Mouse (Mus musculus) lung, embryonic 15.5 days (tissue): ENCODE results near the gene Scly. TPM values are rescaled to one million over a fixed set of nuclear protein-coding genes. Genes with fewer than 3 reads are reported as not detected.
A peak's percentile ranks its signal among the peaks of the same experiment; 100 is the strongest.

Experiments
- ATAC-seq: fragments of 200-750 bp; cut with Nextera tagmentation; 2 replicates; pipeline ENCODE4 v1.8.0; 2017; ENCODE audit warnings: moderate number of reproducible peaks, borderline replicate concordance; ENCODE audit not compliant: low FRiP score, low TSS enrichment; ENCODE audit errors: extremely low read depth
- H3K27ac ChIP-seq: fragments of 300-500 bp; sonication (generic); 2 replicates; pipeline ENCODE4 v1.5.1; 2015; ENCODE audit warnings: moderate library complexity, mild to moderate bottlenecking, inconsistent platforms
- H3K27me3 ChIP-seq: fragments of 300-500 bp; sonication (generic); 2 replicates; pipeline ENCODE4 v1.6.1; 2015; ENCODE audit warnings: inconsistent platforms
- H3K36me3 ChIP-seq: fragments of 300-500 bp; sonication (generic); 2 replicates; pipeline ENCODE4 v1.6.1; 2015; ENCODE audit warnings: inconsistent platforms
- H3K4me1 ChIP-seq: fragments of 300-500 bp; sonication (generic); 2 replicates; pipeline ENCODE4 v1.6.1; 2015; ENCODE audit warnings: inconsistent platforms
- H3K4me2 ChIP-seq: fragments of 300-500 bp; sonication (generic); 2 replicates; pipeline ENCODE4 v1.6.1; 2015; ENCODE audit warnings: inconsistent platforms, mild to moderate bottlenecking, moderate library complexity
- H3K4me3 ChIP-seq: fragments of 300-500 bp; sonication (generic); 2 replicates; pipeline ENCODE4 v1.5.1; 2015; ENCODE audit warnings: mild to moderate bottlenecking, inconsistent platforms
- H3K9ac ChIP-seq: fragments of 300-500 bp; sonication (generic); 2 replicates; pipeline ENCODE4 v1.6.1; 2015; ENCODE audit warnings: inconsistent platforms
- H3K9me3 ChIP-seq: fragments of 300-500 bp; sonication (generic); 2 replicates; pipeline ENCODE4 v1.6.1; 2016; ENCODE audit warnings: inconsistent platforms
- WGBS: fragments of 180-500 bp; shearing (Covaris S2); methylation state at CpG from one replicate; pipeline ENCODE4 v1.1.7; 2015; 5-methylcytosine and 5-hydroxymethylcytosine counted together
- polyA plus RNA-seq: library from polyadenylated mRNA; unstranded; fragments of >200 nt; fragmentation: Nextera tagmentation; extraction: Ambion mirVana; gene quantifications from 2 replicates; pipeline ENCODE4 v1.2.1, GENCODE M21; 2015

Scly gene
- polyA plus RNA-seq, 1 experiment from 2014 or later = 13.9 TPM

DNA sequence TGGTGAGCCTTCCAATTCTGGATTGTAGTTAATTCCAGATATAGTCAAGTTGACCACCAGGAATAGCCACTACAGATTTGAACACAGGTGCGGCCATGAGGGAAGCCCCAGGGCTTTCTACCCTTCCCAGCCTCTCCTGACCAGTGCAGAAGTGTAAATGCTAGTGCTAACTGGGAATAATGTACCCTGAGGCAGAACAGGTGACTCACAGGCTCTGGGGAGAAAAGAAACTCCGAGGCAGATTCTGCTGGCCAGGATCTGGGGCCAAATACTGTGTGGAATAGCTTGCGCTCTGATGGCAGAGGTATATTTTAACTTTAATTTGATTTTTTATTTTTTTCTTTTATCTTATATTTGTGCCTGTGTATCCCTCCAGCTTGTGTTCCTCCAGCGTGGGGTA, 6.5 kb downstream of the Scly start:
- no peak for ATAC-seq
- 88% methylated on average over 4 of the region's 4 CpGs for WGBS
- no peak overlapping the region for H3K4me3 ChIP-seq
- no peak overlapping the region for H3K4me2 ChIP-seq
- H3K36me3 ChIP-seq = peaks cover 22% of the 10 kb centered on the region
- H3K9ac ChIP-seq = no peak overlapping the region
- H3K27me3 ChIP-seq = no peaks in the 10 kb centered on the region
- no peak overlapping the region for H3K27ac ChIP-seq
- H3K9me3 ChIP-seq = no peaks in the 10 kb centered on the region
- H3K4me1 ChIP-seq = no peaks in the 10 kb centered on the region

GRCm38 (mm10) chr1:91309366-91310085, 11.4 kb downstream of the Scly start:
- no peaks in the 10 kb centered on the region for H3K27me3 ChIP-seq
- no peaks in the 10 kb centered on the region for H3K9me3 ChIP-seq
- WGBS = 89% methylated on average over 13 of the region's 13 CpGs
- H3K4me1 ChIP-seq = 0 out of 2 replicates have a peak, but pooled peaks cover 2% of the 10 kb centered on the region
- no peak overlapping the region for H3K27ac ChIP-seq
- H3K4me2 ChIP-seq = no peak overlapping the region
- peaks cover 26% of the 10 kb centered on the region for H3K36me3 ChIP-seq
- H3K9ac ChIP-seq = no peak overlapping the region
- no peak for ATAC-seq
- H3K4me3 ChIP-seq = no peak overlapping the region

GRCm38 (mm10) chr1:91312273-91312672, 14.1 kb downstream of the Scly start:
- Histone ChIP-seq H3K4me2 (no peak overlapping the region), H3K27ac (no peak overlapping the region), H3K9me3 (no peaks in the 10 kb centered on the region), H3K4me3 (no peak overlapping the region), H3K27me3 (no peaks in the 10 kb centered on the region), H3K9ac (no peak overlapping the region), H3K36me3 (peaks cover 19% of the 10 kb centered on the region), H3K4me1 (0 out of 2 replicates have a peak, but pooled peaks cover 2% of the 10 kb centered on the region)
- ATAC-seq = no peak
- WGBS = 68% methylated on average over 4 of the region's 4 CpGs

GRCm38 (mm10) chr1:91313251-91313650, 15.1 kb downstream of the Scly start:
- Histone ChIP-seq H3K4me2 (no peak overlapping the region), H3K4me3 (no peak overlapping the region), H3K9ac (no peak overlapping the region), H3K27me3 (no peaks in the 10 kb centered on the region), H3K36me3 (peaks cover 19% of the 10 kb centered on the region), H3K4me1 (0 out of 2 replicates have a peak, but pooled peaks cover 2% of the 10 kb centered on the region), H3K9me3 (no peaks in the 10 kb centered on the region), H3K27ac (no peak overlapping the region)
- 42% methylated on average over 5 of the region's 5 CpGs for WGBS
- ATAC-seq = 0 out of 2 replicates have a peak, but pooled peaks have one; percentile 31

DNA sequence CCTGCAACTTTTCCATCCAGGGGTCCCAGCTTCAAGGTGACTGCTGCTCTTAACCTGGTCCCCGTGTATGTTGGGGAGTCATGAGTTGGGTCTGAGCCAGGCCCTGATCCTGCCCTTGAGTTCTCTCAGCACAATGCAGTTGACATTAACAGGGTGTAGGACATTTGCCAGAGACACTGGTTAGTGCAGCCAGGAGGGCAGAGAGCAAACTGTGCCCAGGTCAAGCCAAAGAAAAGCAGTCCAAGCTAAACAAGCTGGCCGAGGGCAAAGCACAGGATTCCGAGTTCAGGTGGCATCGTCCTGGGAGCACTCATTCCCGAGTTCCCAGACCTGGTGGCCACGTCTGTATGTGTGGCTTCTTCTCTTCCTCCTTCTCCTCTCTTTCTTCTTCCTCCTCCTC, 19.5 kb downstream of the Scly start:
- Histone ChIP-seq H3K4me2 (no peak overlapping the region), H3K9ac (no peak overlapping the region), H3K4me3 (no peak overlapping the region), H3K4me1 (0 out of 2 replicates have a peak, but pooled peaks cover 2% of the 10 kb centered on the region), H3K27ac (no peak overlapping the region), H3K9me3 (no peaks in the 10 kb centered on the region), H3K27me3 (no peaks in the 10 kb centered on the region), H3K36me3 (no peaks in the 10 kb centered on the region)
- no peak for ATAC-seq
- WGBS = 74% methylated on average over 6 of the region's 6 CpGs

DNA sequence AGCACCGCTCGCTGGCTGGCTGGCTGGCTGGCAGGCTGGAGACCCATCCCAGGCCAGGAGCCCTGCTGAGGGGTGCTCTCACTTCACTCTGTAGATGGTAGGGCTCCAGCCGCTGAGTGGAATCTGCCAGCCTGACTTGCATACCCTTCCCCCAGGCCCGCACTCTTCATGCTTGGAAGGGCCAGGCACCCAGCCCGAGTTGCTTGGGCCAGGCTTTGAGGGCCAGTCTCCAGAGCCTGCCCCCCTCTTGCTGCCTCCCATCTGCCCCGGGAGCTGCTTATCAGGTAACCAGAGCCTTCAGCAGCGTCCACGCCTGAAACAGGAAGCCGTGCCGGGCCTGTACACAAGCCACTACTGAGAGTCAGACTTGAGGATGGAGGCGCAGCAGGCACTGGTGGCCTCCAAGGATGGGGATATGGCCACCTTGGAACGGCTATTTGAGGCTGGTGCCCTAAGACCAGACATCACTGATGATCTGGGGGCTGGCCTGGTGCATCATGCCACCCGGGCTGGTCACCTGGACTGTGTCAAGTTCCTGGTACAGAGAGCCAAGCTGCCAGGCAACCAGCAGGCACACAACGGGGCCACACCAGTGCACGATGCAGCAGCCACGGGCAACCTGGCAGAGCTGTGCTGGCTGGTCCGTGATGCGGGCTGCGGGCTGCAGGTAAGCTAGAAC, 23.8 kb downstream of the Scly start, which contains the start of gene Espnl:
Gene Espnl (plus strand): TSS at position 316 of the 679 bp plus-strand sequence.
- no peaks in the 10 kb centered on the region for H3K27me3 ChIP-seq
- H3K9ac ChIP-seq = no peak within 1 kb of the TSS
- no peak for ATAC-seq
- WGBS = 47% methylated on average over 19 of the region's 19 CpGs
- no peaks in the 10 kb centered on the region for H3K4me1 ChIP-seq
- H3K27ac ChIP-seq = no peak within 1 kb of the TSS
- H3K9me3 ChIP-seq = no peaks in the 10 kb centered on the region
- no peaks in the 10 kb centered on the region for H3K36me3 ChIP-seq
- H3K4me3 ChIP-seq = no peak within 1 kb of the TSS
- H3K4me2 ChIP-seq = no peak within 1 kb of the TSS

GRCm38 (mm10) chr1:91324646-91325045, 26.5 kb downstream of the Scly start:
- Histone ChIP-seq H3K36me3 (no peaks in the 10 kb centered on the region), H3K27ac (no peak overlapping the region), H3K9ac (no peak overlapping the region), H3K4me2 (no peak overlapping the region), H3K4me3 (no peak overlapping the region), H3K9me3 (no peaks in the 10 kb centered on the region), H3K27me3 (no peaks in the 10 kb centered on the region), H3K4me1 (no peaks in the 10 kb centered on the region)
- 48% methylated on average over 2 of the region's 2 CpGs for WGBS
- ATAC-seq = no peak

DNA sequence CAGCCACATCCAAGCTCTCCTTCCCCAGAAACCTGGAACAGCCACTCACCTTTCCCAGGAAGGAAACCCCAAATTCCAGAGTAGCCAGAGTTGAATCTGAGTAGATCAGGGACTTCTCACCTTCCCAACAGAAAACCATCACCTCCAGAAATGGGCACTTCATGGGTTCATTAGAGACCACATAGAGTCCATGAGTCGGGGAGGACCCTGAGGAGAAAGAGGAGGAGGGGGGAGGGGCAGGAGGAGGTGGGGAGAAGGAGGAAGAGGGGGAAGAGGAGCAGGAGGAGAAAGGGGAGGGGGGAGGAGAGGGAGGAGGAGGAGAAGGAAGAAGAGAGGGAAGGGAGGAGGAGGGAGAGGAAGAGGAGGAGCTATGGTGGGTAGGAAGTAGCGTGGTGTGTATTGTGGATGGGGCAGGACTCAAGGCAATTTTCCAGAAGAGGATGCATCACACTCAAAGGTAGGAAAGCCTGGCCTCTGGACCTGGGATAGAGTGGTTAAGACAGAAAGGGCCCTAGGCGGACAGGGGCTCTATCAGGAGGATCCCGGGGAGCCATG, 27.4 kb downstream of the Scly start:
- no peaks in the 10 kb centered on the region for H3K9me3 ChIP-seq
- no peaks in the 10 kb centered on the region for H3K27me3 ChIP-seq
- 59% methylated on average over 4 of the region's 4 CpGs for WGBS
- no peaks in the 10 kb centered on the region for H3K36me3 ChIP-seq
- no peak for ATAC-seq
- H3K4me3 ChIP-seq = no peak overlapping the region
- no peak overlapping the region for H3K9ac ChIP-seq
- no peak overlapping the region for H3K27ac ChIP-seq
- H3K4me1 ChIP-seq = no peaks in the 10 kb centered on the region
- H3K4me2 ChIP-seq = no peak overlapping the region

DNA sequence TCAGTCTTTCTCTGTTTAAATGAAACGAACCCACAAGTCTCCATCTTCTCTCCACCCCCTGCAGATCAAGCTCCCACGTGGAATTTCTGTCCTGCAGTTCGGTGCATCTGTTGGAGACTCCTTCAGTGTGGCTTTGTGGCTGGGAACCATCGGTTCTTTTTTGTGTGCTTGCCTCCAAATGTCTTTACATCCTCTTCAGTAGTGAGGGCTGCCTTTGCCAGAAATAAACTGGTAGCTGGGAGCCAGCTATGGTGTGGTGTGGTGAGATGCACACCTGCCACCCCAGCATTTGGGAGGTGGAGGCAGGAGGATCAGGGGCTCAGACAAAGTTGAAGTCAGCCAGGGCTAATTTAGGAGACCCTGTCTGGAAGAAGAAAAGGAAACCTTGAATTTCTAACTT, 34.0 kb downstream of the Scly start:
- WGBS = 58% methylated on average over 4 of the region's 4 CpGs
- Histone ChIP-seq H3K27ac (no peak overlapping the region), H3K4me3 (no peak overlapping the region), H3K27me3 (no peaks in the 10 kb centered on the region), H3K36me3 (no peaks in the 10 kb centered on the region), H3K9ac (no peak overlapping the region), H3K9me3 (no peaks in the 10 kb centered on the region), H3K4me1 (no peaks in the 10 kb centered on the region), H3K4me2 (no peak overlapping the region)
- no peak for ATAC-seq

DNA sequence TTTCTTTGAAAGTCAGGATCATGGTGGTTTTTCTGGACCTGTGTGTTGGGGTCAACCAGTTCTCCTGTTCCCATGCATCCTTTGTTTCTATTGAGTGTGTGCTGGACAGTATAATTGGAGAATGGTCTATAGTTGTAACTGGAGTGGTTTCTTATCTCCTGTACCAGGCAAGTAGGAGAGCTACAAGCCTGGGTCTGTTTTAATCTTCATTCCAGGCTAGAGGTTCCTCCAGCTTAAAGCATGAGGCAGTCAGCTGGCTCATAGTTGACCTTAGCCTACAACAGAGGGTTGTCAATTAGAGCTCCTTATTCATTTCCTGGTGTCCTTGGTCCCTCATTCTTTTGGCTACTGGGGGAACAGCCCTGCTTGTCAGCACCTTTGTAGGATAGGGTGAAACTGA, 35.4 kb downstream of the Scly start:
- H3K27ac ChIP-seq = no peak overlapping the region
- H3K4me3 ChIP-seq = no peak overlapping the region
- H3K9ac ChIP-seq = no peak overlapping the region
- ATAC-seq = no peak
- H3K9me3 ChIP-seq = no peaks in the 10 kb centered on the region
- no peaks in the 10 kb centered on the region for H3K36me3 ChIP-seq
- H3K4me1 ChIP-seq = no peaks in the 10 kb centered on the region
- no peak overlapping the region for H3K4me2 ChIP-seq
- H3K27me3 ChIP-seq = no peaks in the 10 kb centered on the region

GRCm38 (mm10) chr1:91337355-91337754, 39.2 kb downstream of the Scly start:
- WGBS = 80% methylated on average over 7 of the region's 7 CpGs

GRCm38 (mm10) chr1:91344001-91344400, 45.9 kb downstream of the Scly start:
- Histone ChIP-seq H3K27ac (no peak overlapping the region), H3K36me3 (no peaks in the 10 kb centered on the region), H3K9ac (no peak overlapping the region), H3K4me1 (peaks cover 14% of the 10 kb centered on the region), H3K4me3 (no peak overlapping the region), H3K27me3 (peaks cover 59% of the 10 kb centered on the region), H3K9me3 (no peaks in the 10 kb centered on the region), H3K4me2 (no peak overlapping the region)
- 68% methylated on average over 3 of the region's 3 CpGs for WGBS
- no peak for ATAC-seq

More at GRCm38 (mm10) chr1:91337355-91337754, 39.2 kb downstream of the Scly start:
- no peaks in the 10 kb centered on the region for H3K36me3 ChIP-seq
- H3K4me1 ChIP-seq = no peaks in the 10 kb centered on the region
- no peak for ATAC-seq
- no peak overlapping the region for H3K9ac ChIP-seq
- no peak overlapping the region for H3K4me2 ChIP-seq
- peaks cover 14% of the 10 kb centered on the region; the same call in 1 of the 2 replicates for H3K27me3 ChIP-seq
- H3K27ac ChIP-seq = no peak overlapping the region
- H3K4me3 ChIP-seq = no peak overlapping the region
- H3K9me3 ChIP-seq = no peaks in the 10 kb centered on the region
